Mouse (Mus musculus): ENCODE measurements around the gene Wdr20.
A peak's percentile ranks its signal among the peaks of the same experiment; 100 is the strongest.

Gene Wdr20

DNA sequence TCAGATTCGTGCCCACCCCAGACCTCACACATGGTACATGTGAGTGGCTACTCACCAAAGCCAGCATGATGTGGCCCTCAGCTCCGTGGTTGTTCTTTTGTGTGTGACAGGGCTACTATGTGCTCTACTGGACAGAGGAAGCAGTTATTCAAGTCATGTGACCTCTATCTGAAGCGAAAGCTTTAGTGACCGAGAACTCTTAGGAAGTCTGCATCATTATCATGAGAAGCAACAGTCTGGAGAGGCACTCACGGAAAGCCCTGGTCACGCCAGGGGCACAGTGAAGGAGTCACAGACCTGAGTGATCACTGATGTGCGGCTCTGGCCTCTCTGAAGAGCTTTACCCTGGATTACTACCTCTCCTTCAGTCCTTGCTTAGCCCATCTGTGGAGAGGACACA lies 84.6 kb downstream of the Wdr20 start:
- no peak for DNase-seq (ENCODE audit: low read depth)

DNA sequence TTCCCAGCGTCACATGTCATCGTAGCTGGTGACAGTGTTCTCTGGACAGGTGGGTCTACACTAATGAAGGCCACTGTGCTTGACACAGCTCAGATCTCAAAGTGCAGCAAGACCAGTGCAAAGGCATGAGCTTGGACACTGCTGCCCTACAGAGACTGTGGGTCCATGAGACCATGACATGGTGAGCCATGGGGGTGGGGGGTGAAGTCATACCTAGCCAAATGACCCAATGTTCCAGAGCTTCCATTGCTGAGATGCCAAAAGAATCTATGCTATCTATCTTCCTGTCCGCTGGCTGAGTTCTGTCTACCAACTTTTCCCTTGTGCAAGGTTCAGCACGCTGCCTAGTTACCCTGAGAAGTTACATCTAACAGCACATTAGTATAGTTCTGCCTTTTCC lies 91.2 kb downstream of the Wdr20 start:
- no peak for DNase-seq (ENCODE audit: low read depth)

DNA sequence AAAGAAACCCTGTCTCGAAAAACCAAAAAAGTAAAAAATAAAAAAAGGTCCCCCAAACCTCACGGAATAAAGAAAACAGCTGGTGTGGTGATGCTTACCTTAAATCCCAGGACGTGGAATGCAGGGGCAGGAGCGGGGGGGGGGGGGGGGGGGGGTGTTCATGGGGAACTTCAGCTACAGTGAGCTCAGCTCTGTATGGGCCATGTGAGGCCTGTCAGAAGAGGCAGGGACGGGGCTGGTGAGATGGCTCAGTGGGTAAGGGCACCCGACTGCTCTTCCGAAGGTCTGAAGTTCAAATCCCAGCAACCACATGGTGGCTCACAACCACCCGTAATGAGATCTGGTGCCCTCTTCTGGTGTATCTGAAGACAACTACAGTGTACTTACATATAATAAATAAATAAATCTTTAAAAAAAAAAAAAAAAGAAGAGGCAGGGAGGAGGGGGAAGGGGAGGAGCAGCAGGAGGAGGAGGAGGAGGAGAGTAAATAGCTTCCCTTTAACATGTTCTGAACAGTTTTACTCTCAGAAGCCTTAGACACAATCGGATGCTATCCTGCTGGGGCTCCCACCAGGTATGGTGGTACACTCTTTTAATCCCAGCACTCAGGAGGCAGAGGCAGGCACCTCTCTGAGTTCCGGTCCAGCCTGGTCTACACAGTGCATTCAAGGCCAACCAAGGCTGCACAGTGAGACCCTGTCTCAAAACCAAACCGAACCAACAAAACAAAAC lies 92.7 kb downstream of the Wdr20 start:
- no peak for DNase-seq (ENCODE audit: low read depth)

DNA sequence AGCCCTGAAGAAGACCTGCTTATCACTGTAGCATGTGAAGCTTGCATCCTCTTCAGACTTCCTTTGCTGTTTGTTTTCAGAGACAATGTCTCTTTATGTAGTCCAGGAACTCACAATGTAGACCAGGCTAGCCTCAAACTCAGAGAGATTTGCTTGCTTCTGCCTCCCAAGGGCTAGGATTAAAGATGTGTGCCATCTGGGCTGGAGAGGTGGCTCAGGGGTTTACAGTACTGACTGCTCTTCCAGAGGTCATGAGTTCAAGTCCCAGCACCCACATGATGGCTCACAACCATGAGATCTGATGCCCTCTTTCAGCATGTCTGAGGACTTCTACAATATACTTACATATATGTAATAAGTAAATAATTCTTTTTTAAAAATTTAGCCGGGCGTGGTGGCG lies 97.4 kb downstream of the Wdr20 start:
- no peak for DNase-seq (ENCODE audit: low read depth)

DNA sequence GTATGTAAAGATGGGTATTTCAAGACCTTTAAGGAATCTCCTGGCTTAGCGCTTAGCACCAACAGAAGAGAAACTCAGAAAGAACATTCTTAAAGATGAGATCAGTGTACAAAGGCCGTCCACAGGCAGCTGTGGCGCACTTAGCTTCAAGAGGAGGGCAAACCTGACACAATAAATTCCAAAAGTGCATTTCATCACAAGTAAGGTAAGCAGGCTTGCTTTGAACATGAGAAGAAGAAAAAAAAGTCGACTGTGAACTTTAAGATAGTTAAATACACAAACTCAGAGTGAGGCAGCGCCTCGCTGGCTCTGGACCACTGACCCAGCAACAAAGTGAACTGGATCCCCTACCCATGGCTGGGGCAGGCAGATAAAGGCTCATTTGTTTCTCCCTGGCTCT lies 99.0 kb downstream of the Wdr20 start:
- DNase-seq (ENCODE audit: low read depth): no peak

DNA sequence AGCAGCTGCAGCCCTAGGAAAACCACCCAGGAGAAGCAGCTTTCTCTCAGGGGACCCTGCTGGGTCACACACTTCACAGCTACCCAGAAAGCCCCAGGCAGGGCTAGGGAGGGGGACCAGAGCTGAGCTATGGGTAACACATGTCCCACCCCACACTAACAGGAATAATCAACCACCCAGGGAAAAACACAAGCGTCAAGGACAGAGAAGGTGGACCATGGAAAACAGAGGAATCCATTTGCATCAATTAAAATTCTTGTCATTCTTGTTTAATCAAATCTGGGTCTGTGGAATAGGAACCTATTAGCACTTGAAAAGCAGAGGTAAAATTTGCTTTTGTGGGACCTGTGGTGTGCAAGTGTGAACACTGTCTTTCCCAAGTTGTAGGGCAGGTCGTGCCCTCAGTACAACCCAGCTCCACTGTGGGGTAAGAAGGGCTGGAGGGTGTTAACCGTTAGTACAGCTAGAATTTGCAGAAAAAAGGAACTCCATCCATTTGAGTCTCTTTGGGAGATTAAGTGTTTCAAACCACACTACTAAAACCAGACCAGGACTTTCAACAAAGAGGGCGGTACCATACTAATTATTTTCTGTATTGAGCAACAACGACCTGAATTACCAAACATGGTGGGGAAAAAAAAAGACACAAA lies 99.6 kb downstream of the Wdr20 start:
- no peak for DNase-seq (ENCODE audit: low read depth)

DNA sequence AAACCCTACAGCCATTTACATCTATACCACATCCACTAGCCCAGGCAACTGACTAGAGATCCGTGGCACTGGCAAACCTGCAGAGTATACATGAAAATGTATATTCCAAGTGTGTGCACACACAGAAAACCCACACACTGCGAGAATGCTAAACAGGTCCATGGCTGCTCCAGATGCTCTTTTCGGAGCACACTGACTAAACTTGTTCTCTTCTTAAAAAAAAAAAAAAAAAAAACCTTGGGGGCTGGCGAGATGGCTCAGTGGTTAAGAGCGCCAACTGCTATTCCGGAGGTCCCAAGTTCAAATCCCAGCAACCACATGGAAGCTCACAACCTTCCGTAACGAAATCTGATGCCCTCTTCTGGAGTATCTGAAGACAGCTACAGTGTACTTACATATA lies 100.1 kb downstream of the Wdr20 start:
- DNase-seq (ENCODE audit: low read depth): no peak

DNA sequence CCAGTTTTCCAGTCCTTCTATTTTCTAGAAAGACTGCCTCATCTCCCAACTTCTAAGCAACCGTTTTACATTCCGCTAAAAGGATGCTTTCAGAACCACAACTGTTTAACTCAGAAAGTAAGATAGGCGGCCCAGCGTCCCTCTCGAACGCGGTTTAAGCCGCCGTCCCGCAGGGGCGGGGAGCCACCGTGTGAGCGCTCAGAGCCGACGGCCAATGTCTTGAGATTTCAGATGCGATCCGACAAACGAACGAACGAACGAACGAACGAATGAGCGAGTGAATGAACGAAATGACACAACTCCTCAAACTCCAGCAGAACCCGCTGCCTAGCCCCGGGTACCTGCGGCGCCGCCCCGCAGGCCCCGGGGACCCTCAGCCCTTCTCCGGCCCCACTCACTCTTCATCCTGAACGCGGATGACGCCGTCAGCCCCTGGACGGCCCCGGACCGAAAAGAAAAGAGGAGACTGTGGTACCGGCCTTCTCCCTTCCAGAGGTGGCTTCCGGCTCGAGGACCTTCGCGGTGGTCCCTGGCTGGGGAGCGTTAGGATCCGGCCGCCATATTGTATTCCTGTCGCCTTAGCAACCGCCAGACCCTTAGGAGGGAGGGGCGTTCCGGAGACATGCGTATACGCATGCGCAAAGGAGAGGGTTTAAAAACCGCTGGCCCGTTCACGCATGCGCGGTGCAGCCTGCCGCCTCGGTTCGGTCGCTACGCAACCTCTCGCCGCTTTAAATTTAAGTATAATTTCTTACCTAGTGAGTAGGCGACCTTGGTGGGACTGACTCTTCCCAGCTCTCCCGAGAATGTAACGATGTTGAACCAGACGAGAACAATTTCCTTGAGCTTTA lies 102.8 kb downstream of the Wdr20 start, which contains the start of gene Mok:
TSS of gene Mok (minus strand) at position 592 of the 851 bp plus-strand sequence.
- peak; percentile 97 for DNase-seq (ENCODE audit: low read depth)

DNA sequence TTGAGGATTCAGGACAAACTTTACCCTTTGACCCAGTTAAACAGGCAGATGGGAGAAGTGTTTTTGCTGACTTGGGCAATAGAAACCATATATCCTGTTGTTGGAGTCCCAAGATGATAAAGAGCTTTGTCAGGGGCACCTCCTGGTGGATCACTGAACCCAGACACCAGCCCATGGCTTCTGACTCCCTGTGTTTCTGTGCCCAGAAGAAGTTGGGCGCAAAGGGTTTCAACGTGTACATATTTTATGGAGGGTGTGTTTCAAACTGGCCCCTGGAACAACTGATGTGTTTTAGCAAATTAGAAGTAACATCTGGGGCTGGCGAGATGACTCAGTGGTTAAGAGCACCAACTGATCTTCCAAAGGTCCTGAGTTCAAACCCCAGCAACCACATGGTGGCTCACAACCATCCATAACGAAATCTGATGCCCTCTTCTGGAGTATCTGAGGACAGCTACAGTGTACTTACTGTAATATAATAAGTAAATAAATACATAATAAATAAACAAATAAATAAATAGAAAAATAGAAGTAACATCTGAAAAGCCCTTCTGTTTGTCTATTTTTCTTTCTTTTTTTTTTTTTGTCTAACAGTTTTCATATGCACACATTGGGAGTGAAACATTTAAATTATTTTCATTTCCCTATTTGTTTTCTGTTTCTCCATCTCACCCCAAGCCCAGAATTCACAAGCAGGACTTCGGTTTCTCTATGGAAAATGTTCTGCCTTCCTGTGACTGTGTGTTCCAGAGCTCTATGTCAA lies 104.2 kb downstream of the Wdr20 start:
- DNase-seq (ENCODE audit: low read depth): no peak

DNA sequence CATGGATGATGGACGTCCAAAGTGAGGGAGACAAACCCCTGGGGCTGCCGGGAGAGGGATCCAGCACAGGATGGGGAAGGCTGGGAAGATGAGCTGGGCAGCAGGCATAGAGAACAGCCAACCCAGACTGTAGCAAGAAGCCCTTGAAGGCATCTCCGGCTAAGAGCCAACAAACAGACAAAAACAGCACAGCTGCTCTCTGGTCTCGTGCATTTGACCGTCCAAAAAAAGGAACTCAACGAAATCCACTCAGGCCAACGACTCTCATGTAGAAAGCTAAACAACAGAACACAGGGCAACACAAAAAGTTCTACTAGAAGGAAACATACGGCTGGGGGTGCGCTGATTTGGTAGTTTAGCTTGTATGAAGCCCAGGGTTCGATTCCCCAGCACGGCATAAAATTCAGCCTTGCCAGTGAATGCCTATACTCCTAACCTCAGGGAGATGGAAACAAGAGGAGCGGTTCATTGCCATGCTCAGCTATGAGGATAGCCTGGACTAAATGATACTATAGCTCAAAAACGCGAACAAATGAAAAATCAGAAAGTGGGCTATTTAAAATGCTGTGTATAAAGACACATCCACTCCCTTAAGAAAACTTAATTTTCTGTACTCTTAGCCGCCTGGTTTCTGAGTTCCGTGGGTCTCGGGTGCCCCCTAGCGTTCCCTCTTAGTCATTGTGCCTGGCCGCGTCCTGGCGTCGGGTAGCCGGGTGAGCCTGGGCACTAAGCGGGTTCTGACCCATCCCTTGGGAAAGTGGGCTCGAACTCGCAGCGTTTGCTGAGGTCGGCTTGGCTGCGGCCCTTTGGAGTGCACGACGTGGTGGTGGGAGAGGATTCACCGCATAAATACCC lies 105.7 kb downstream of the Wdr20 start:
- DNase-seq (ENCODE audit: low read depth): peak; percentile 91

DNA sequence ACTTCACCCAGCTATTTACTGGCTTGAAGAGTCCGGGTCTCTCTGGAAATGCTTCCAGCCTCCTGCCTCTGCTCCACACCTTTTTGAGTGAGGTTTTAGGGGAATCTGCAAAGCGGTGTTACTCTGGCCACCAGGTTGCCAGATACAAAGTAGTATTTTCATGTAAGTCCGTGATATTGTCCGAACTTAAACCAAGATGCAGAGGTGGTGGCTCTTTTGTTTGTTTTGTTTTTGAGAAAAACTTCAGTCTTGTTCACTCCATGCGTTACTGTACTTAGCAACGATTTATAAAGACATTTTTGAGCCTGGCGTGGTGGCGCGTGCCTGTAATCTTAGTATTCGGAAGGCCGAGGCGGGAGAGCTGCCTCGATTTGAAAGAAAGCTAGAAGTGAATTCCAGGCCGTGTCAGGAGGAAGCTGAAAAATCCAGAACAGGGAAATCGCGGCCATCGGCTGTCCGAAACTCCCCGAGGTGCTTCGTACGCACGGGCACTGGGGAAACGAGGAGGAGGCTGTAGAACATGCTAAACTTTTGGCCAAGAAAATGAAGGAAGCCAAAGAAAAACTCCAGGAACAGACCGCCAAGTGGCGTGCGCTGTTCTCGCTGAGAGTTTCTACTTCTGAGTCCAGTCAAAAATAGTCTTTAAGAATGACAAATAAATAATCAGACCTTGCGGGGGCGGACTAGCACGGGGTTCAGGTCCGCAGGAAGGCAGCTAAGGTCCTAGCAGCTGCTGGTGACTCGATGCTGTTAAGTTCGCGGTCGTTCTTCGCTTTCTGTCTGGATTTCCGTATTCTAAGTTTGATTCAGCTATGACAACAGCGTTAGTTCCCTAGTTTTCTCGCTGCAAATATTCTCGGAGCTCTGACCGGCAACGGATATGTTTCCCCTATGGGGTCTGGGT lies 106.7 kb downstream of the Wdr20 start:
- DNase-seq (ENCODE audit: low read depth): peak; percentile 58

DNA sequence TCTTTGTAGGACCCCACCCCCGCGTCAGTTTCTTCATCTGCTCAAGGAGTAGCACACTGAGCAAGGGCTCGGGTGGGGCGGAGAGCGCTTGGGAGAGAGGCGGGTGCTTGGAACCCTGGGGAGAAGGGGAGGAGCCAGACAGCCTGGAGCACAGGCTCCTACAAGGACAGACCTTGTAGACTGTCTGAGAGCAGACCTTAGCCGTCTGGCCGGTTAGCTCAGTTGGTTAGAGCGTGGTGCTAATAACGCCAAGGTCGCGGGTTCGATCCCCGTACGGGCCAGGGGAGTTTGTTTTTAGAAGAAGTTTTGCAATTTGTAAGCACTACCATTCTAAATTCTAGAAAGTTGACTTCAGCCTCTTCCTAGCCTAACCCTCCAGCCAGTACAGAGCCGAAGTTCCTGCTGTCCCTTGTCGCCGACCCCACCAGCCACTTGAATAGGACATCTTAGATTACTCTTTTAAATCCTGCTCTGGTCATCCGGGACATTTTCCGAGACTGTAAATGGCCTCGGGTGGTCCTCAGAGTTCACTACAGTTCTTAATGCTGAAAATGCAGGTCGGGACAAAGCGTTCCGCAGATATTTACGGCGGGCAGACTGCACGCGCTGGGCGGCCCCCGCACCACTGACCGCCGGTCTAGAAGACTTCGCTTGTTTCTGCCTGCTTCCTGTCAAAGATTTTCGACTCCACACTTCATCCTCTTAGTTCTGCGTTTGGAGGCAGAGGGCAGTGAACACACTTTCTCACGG lies 107.6 kb downstream of the Wdr20 start:
- DNase-seq (ENCODE audit: low read depth): peak; percentile 79

DNA sequence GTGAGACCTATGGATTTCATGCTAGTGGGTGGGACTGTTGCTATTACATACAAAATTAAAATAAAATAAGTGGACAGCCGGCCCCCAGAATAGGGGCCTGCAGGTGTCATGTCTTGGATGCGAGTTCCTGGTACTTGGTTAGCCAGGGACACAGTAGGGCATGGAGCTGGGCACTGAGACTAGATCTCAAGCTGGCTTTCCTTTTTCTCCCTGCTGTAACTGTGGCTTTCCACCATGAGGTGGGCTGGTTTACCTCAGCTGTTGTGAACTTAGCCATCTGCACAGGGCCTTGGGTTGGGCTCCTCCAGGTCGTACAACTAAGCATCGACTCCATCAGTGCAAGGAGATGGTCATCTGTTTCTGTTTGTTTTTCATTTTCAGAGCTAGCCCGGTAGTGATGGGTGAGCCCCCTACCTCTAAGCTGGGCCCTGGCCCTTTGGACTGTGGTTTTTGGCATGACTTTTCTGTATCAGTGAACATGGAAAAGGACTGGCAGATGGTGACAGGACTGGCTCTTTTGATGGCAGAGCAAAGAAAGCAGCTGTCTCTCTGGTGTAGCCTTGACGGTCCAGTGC lies 108.5 kb downstream of the Wdr20 start:
- no peak for DNase-seq (ENCODE audit: low read depth)

DNA sequence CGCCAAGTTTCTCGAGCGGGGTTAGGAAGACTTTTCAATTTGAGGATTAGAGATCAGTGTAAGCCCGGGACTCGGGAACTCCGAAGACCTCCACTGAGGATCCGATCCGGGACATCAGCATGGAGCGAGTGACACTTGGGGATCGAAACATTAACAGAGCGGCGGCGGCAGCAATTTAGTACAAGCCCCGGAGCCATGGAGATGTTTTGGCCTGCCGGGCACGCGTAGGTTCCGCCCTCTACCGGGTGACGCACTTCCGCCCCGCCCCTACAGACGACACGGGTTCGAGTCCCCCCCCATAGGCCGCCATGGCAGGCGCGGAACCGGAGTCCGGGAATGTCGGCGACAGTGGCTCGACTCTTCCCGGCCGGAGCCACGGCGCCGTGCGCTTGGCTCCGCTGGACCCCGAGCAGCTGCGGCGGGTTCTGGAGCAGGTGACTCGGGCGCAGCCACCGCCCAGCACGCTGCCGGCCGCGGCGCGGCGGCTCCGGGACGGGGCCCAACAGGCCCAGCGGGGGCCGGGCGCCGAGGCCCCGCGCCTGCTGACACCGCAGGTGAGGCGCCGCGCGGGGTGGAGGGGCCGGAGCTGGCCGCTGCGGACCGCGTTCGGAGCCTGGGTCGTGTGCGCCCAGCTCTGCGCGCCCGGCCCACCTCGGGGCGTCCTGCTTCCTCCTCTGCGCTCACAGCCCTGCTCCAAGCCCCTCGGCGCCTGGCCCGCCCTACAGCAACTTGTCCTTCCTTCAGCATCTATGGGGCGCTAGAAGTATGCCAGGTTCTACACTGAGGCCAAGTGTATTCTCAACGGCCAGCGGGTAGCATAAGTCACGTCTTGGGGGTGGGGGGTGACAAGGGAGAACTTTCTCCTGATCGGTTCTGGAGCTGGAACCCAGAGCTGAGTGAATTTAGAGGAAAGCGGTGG lies 112.5 kb downstream of the Wdr20 start, which contains the start of gene Zfp839:
TSS of gene Zfp839 (plus strand) at position 244 of the 919 bp plus-strand sequence.
- DNase-seq (ENCODE audit: low read depth): peak; percentile 76

DNA sequence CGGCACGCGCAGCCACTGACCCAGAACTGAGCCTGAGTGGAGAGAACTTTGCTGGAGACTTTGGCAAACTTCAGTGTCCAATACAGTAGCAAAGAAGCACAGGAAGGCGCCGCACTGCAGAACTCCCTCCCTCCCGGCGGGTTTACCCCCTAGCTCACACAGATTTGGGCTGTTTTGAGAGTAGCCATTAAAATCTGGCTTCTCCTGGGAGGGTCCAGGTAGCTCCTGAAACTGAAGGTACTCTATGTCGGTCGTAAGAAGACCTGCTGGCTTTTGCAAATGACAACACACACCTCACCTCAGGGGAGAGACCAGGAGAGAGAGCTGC lies 113.1 kb downstream of the Wdr20 start:
- peak; percentile 53 for DNase-seq (ENCODE audit: low read depth)

DNA sequence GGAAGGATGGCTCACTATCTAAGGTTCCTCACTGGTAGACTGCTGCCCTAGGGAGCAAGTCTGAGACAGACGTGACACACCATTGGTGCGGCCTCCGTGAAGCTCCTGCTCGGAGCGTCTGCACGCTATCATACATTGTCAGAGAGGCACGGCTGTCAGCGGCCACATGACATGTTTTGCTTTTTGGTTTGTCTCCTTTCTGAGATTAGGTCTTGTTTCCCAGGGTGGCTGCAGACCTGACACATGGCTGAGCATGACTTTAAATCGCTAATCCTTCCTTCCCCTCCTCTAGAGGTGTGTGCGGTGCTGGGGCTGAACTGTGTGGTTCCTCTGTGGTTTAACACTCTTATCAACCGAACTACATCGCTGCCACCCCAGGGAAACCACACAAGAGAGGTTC lies 113.7 kb downstream of the Wdr20 start:
- peak; percentile 66 for DNase-seq (ENCODE audit: low read depth)

DNA sequence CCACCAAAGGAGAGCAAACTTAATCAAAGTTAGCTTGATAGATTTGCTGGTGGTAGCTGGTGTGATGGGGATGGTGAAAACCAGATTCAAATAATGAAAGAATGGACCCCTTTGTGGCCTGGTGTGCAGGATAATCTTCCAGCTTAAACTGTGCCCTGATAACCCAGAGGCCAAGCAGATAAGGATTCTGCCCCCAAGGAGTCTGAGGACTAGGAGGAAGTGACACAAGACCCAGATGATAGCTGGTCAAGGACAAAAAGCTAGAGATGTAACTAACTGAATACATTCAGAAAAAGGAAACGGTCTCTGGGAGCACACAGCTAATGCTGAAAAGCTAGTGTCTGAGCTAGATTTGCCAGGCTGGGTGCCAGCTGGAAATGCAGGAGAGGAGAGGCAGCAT lies 114.2 kb downstream of the Wdr20 start:
- no peak for DNase-seq (ENCODE audit: low read depth)
